Mouse (Mus musculus): Measurements from ENCODE around the gene Thy1. TPM values are rescaled to one million over a fixed set of nuclear protein-coding genes. Genes with fewer than 3 reads are reported as not detected.

Gene Thy1
- polyA plus RNA-seq, 1 experiment from 2014 or later: 2.4 TPM

GRCm38 (mm10) chr9:44071914-44072598 lies 28.9 kb downstream of the Thy1 start:
- Histone ChIP-seq H3K27me3 (ENCODE audit: control insufficient read depth, insufficient read depth, low read length) (no peaks in the 10 kb centered on the region), H3K4me3 (ENCODE audit: low read depth, low read length) (no peak overlapping the region), H3K9me3 (replicated peaks; ENCODE audit: control insufficient read depth, low read length) (no peaks in the 10 kb centered on the region), H3K4me1 (ENCODE audit: control insufficient read depth, insufficient read depth, low read length) (peaks cover 11% of the 10 kb centered on the region; the same call in 1 of the 2 replicates), H3K9ac (replicated peaks; ENCODE audit: low read length) (no peak overlapping the region), H3K4me2 (ENCODE audit: low read depth, low read length) (peak overlapping the region; percentile 10; the same call in 1 of the 2 replicates), H3K36me3 (replicated peaks; ENCODE audit: control insufficient read depth, insufficient read depth, low read depth, low read length) (no peaks in the 10 kb centered on the region), H3K27ac (replicated peaks; ENCODE audit: low read depth, low read length) (no peak overlapping the region)
- peak; percentile 71 for ATAC-seq (replicated peaks; ENCODE audit: insufficient number of reproducible peaks, low FRiP score, low TSS enrichment, low read depth)
- WGBS: 20% methylated on average over 11 of the region's 11 CpGs
- peak; percentile 67 for DNase-seq (ENCODE audit: low spot score)

GRCm38 (mm10) chr9:44072599-44072915 lies 29.4 kb downstream of the Thy1 start:
- Histone ChIP-seq H3K27ac (replicated peaks; ENCODE audit: low read depth, low read length) (no peak overlapping the region), H3K9ac (replicated peaks; ENCODE audit: low read length) (no peak overlapping the region), H3K36me3 (replicated peaks; ENCODE audit: control insufficient read depth, insufficient read depth, low read depth, low read length) (no peaks in the 10 kb centered on the region), H3K27me3 (ENCODE audit: control insufficient read depth, insufficient read depth, low read length) (no peaks in the 10 kb centered on the region), H3K4me1 (ENCODE audit: control insufficient read depth, insufficient read depth, low read length) (peaks cover 11% of the 10 kb centered on the region; the same call in 1 of the 2 replicates), H3K9me3 (replicated peaks; ENCODE audit: control insufficient read depth, low read length) (no peaks in the 10 kb centered on the region), H3K4me3 (ENCODE audit: low read depth, low read length) (no peak overlapping the region), H3K4me2 (ENCODE audit: low read depth, low read length) (no peak overlapping the region)
- DNase-seq (ENCODE audit: low spot score) (peak; percentile 43), ATAC-seq (replicated peaks; ENCODE audit: insufficient number of reproducible peaks, low FRiP score, low TSS enrichment, low read depth) (no peak)
- WGBS: 28% methylated on average over 4 of the region's 4 CpGs

- Histone ChIP-seq H3K9ac (replicated peaks; ENCODE audit: low read length) (no peak overlapping the region; the same call in 1 of the 2 replicates), H3K4me3 (ENCODE audit: low read depth, low read length) (no peak overlapping the region), H3K36me3 (replicated peaks; ENCODE audit: control insufficient read depth, insufficient read depth, low read depth, low read length) (no peaks in the 10 kb centered on the region), H3K27me3 (ENCODE audit: control insufficient read depth, insufficient read depth, low read length) (no peaks in the 10 kb centered on the region), H3K4me2 (ENCODE audit: low read depth, low read length) (no peak overlapping the region), H3K4me1 (ENCODE audit: control insufficient read depth, insufficient read depth, low read length) (peaks cover 11% of the 10 kb centered on the region; the same call in 1 of the 2 replicates), H3K27ac (replicated peaks; ENCODE audit: low read depth, low read length) (no peak overlapping the region), H3K9me3 (replicated peaks; ENCODE audit: control insufficient read depth, low read length) (no peaks in the 10 kb centered on the region)
- WGBS: 64% methylated on average over 5 of the region's 5 CpGs
- DNase-seq (ENCODE audit: low spot score) (no peak), ATAC-seq (replicated peaks; ENCODE audit: insufficient number of reproducible peaks, low FRiP score, low TSS enrichment, low read depth) (no peak)
These were observed 29.9 kb downstream of the Thy1 start for GRCm38 (mm10) chr9:44073115-44073514.

GRCm38 (mm10) chr9:44074395-44075275 lies 31.5 kb downstream of the Thy1 start:
- ATAC-seq (replicated peaks; ENCODE audit: insufficient number of reproducible peaks, low FRiP score, low TSS enrichment, low read depth) (no peak), DNase-seq (ENCODE audit: low spot score) (peak; percentile 48)
- H3K36me3 ChIP-seq (replicated peaks; ENCODE audit: control insufficient read depth, insufficient read depth, low read depth, low read length): no peaks in the 10 kb centered on the region
- no peaks in the 10 kb centered on the region for H3K9me3 ChIP-seq (replicated peaks; ENCODE audit: control insufficient read depth, low read length)
- H3K9ac ChIP-seq (replicated peaks; ENCODE audit: low read length): no peak overlapping the region
- no peak overlapping the region for H3K4me3 ChIP-seq (ENCODE audit: low read depth, low read length)
- H3K27me3 ChIP-seq (ENCODE audit: control insufficient read depth, insufficient read depth, low read length): no peaks in the 10 kb centered on the region
- 58% methylated on average over 9 of the region's 9 CpGs for WGBS
- no peak overlapping the region; the same call in 1 of the 2 replicates for H3K4me2 ChIP-seq (ENCODE audit: low read depth, low read length)
- peaks cover 11% of the 10 kb centered on the region; the same call in 1 of the 2 replicates for H3K4me1 ChIP-seq (ENCODE audit: control insufficient read depth, insufficient read depth, low read length)
- H3K27ac ChIP-seq (replicated peaks; ENCODE audit: low read depth, low read length): no peak overlapping the region

GRCm38 (mm10) chr9:44075276-44075995 lies 32.3 kb downstream of the Thy1 start:
- H3K27me3 ChIP-seq (ENCODE audit: control insufficient read depth, insufficient read depth, low read length): no peaks in the 10 kb centered on the region
- no peak for DNase-seq (ENCODE audit: low spot score)
- no peak overlapping the region for H3K27ac ChIP-seq (replicated peaks; ENCODE audit: low read depth, low read length)
- no peaks in the 10 kb centered on the region for H3K9me3 ChIP-seq (replicated peaks; ENCODE audit: control insufficient read depth, low read length)
- no peak overlapping the region for H3K9ac ChIP-seq (replicated peaks; ENCODE audit: low read length)
- no peak overlapping the region for H3K4me2 ChIP-seq (ENCODE audit: low read depth, low read length)
- peaks cover 10% of the 10 kb centered on the region; the same call in 1 of the 2 replicates for H3K4me1 ChIP-seq (ENCODE audit: control insufficient read depth, insufficient read depth, low read length)
- H3K4me3 ChIP-seq (ENCODE audit: low read depth, low read length): no peak overlapping the region
- WGBS: 70% methylated on average over 24 of the region's 24 CpGs
- no peaks in the 10 kb centered on the region for H3K36me3 ChIP-seq (replicated peaks; ENCODE audit: control insufficient read depth, insufficient read depth, low read depth, low read length)
- no peak for ATAC-seq (replicated peaks; ENCODE audit: insufficient number of reproducible peaks, low FRiP score, low TSS enrichment, low read depth)

GRCm38 (mm10) chr9:44075996-44076763 lies 33.0 kb downstream of the Thy1 start:
- no peak overlapping the region for H3K9ac ChIP-seq (replicated peaks; ENCODE audit: low read length)
- DNase-seq (ENCODE audit: low spot score) (no peak), ATAC-seq (replicated peaks; ENCODE audit: insufficient number of reproducible peaks, low FRiP score, low TSS enrichment, low read depth) (no peak)
- no peak overlapping the region for H3K4me3 ChIP-seq (ENCODE audit: low read depth, low read length)
- WGBS: 65% methylated on average over 16 of the region's 16 CpGs
- H3K36me3 ChIP-seq (replicated peaks; ENCODE audit: control insufficient read depth, insufficient read depth, low read depth, low read length): no peaks in the 10 kb centered on the region
- no peaks in the 10 kb centered on the region for H3K27me3 ChIP-seq (ENCODE audit: control insufficient read depth, insufficient read depth, low read length)
- 0 out of 2 replicates have a peak, but pooled peaks cover 6% of the 10 kb centered on the region for H3K4me1 ChIP-seq (ENCODE audit: control insufficient read depth, insufficient read depth, low read length)
- no peak overlapping the region for H3K4me2 ChIP-seq (ENCODE audit: low read depth, low read length)
- H3K27ac ChIP-seq (replicated peaks; ENCODE audit: low read depth, low read length): no peak overlapping the region
- no peaks in the 10 kb centered on the region for H3K9me3 ChIP-seq (replicated peaks; ENCODE audit: control insufficient read depth, low read length)

- no peaks in the 10 kb centered on the region for H3K27me3 ChIP-seq (ENCODE audit: control insufficient read depth, insufficient read depth, low read length)
- WGBS: 10% methylated on average over 5 of the region's 5 CpGs
These were observed 33.6 kb downstream of the Thy1 start for GRCm38 (mm10) chr9:44076764-44077120.

More at GRCm38 (mm10) chr9:44076764-44077120, 33.6 kb downstream of the Thy1 start:
- H3K9ac ChIP-seq (replicated peaks; ENCODE audit: low read length): no peak overlapping the region
- no peak overlapping the region for H3K27ac ChIP-seq (replicated peaks; ENCODE audit: low read depth, low read length)
- H3K4me3 ChIP-seq (ENCODE audit: low read depth, low read length): no peak overlapping the region
- DNase-seq (ENCODE audit: low spot score): peak; percentile 77
- H3K4me1 ChIP-seq (ENCODE audit: control insufficient read depth, insufficient read depth, low read length): 0 out of 2 replicates have a peak, but pooled peaks cover 5% of the 10 kb centered on the region
- no peak for ATAC-seq (replicated peaks; ENCODE audit: insufficient number of reproducible peaks, low FRiP score, low TSS enrichment, low read depth)
- H3K9me3 ChIP-seq (replicated peaks; ENCODE audit: control insufficient read depth, low read length): no peaks in the 10 kb centered on the region
- no peak overlapping the region for H3K4me2 ChIP-seq (ENCODE audit: low read depth, low read length)
- H3K36me3 ChIP-seq (replicated peaks; ENCODE audit: control insufficient read depth, insufficient read depth, low read depth, low read length): no peaks in the 10 kb centered on the region

Data from embryonic facial prominence, embryonic 11.5 days (tissue).